Mouse (Mus musculus) liver (tissue): ENCODE results near the gene Syt16.
A peak's percentile ranks its signal among the peaks of the same experiment; 100 is the strongest.

Source experiments
- DNase-seq: peaks from one replicate; pipeline ENCODE4 v3.0.0-alpha.2; 2020; ENCODE audit warnings: mixed read lengths

Gene Syt16

DNA sequence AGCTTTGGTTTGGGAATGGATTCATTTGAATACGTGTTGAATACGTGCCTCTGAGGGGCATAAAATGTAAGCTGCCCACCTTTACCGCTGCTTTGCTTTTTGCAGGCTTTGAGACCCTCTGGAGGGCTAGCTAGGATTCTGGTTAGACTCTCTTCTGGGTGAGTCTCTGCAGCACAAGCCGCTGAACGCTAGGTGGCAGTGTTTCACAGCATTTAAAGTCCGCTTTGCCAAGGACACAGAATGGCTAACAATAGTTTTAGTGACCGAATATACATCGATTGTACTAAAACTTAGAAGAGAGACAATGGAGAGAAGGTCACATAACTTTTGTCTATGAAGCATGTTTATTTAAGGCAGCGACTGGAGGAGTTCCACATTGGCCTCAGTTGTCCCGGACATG is 322.9 kb downstream of the Syt16 start:
- DNase-seq, result peak; percentile 59

DNA sequence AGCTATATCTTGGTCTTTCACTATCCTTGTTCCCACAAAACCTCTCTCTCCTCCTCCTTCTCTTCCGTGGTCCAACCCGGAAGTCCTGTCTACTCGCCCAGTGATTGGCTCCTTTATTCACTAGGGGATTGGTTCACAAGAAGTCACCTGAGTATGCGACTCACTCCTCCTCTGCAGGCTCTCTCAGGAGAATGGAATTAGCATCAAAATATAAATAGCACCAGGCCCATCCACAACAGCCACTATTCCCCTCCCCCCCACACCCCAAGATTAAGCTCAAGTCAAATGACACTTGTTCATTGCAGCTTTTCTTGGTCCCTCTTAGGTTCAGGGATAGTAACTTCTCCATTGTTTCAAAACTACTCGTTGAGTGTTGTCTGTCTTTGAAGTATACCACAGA is 324.5 kb downstream of the Syt16 start:
- no peak for DNase-seq
